Mouse (Mus musculus) stomach, embryonic 16.5 days (tissue): Measurements from ENCODE around the gene H1foo. TPM values are rescaled to one million over a fixed set of nuclear protein-coding genes. Genes with fewer than 3 reads are reported as not detected.

Source experiments
- ATAC-seq: fragments of 200-750 bp; cut with Nextera tagmentation; 2 replicates; pipeline ENCODE4 v1.8.0; 2017; ENCODE audit warnings: moderate number of reproducible peaks, moderate TSS enrichment; ENCODE audit not compliant: insufficient read depth, low FRiP score
- H3K27ac ChIP-seq: fragments of 300-500 bp; sonication (generic); 2 replicates; pipeline ENCODE4 v1.5.1; 2014; ENCODE audit warnings: low read length
- H3K27me3 ChIP-seq: fragments of 300-500 bp; sonication (generic); 2 replicates; pipeline ENCODE4 v1.6.1; 2014; ENCODE audit warnings: low read length, control low read depth, mixed read lengths; ENCODE audit not compliant: control insufficient read depth, insufficient read depth
- H3K36me3 ChIP-seq: fragments of 300-500 bp; sonication (generic); 2 replicates; pipeline ENCODE4 v1.6.1; 2014; ENCODE audit warnings: low read length; ENCODE audit not compliant: control insufficient read depth, insufficient read depth
- H3K4me1 ChIP-seq: fragments of 300-500 bp; sonication (generic); 2 replicates; pipeline ENCODE4 v1.6.1; 2014; ENCODE audit warnings: low read length, control low read depth, mixed read lengths; ENCODE audit not compliant: control insufficient read depth, insufficient read depth
- H3K4me2 ChIP-seq: fragments of 300-500 bp; sonication (generic); 2 replicates; pipeline ENCODE4 v1.6.1; 2014; ENCODE audit warnings: low read depth, low read length, mixed read lengths
- H3K4me3 ChIP-seq: fragments of 300-500 bp; sonication (generic); replicated peaks from 2 replicates; pipeline ENCODE4 v1.5.1; 2014; ENCODE audit warnings: mild to moderate bottlenecking, low read length
- H3K9ac ChIP-seq: fragments of 300-500 bp; sonication (generic); 2 replicates; pipeline ENCODE4 v1.6.1; 2014; ENCODE audit warnings: low read length
- H3K9me3 ChIP-seq: fragments of 300-500 bp; sonication (generic); replicated peaks from 2 replicates; pipeline ENCODE4 v1.6.1; 2016; ENCODE audit warnings: low read length, control low read depth; ENCODE audit not compliant: control insufficient read depth
- WGBS: fragments of 180-500 bp; shearing (Covaris S2); extraction: QIAGEN DNeasy Blood & Tissue Kit; methylation state at CpG from one replicate; pipeline ENCODE4 v1.1.7; 2014; 5-methylcytosine and 5-hydroxymethylcytosine counted together
- polyA plus RNA-seq: library from polyadenylated mRNA; unstranded; fragments of >200 nt; fragmentation: Nextera tagmentation; extraction: Ambion mirVana; gene quantifications from 2 replicates; pipeline ENCODE4 v1.2.1, GENCODE M21; 2015

The H1foo gene
- polyA plus RNA-seq, 1 experiment from 2014 or later = not detected

DNA sequence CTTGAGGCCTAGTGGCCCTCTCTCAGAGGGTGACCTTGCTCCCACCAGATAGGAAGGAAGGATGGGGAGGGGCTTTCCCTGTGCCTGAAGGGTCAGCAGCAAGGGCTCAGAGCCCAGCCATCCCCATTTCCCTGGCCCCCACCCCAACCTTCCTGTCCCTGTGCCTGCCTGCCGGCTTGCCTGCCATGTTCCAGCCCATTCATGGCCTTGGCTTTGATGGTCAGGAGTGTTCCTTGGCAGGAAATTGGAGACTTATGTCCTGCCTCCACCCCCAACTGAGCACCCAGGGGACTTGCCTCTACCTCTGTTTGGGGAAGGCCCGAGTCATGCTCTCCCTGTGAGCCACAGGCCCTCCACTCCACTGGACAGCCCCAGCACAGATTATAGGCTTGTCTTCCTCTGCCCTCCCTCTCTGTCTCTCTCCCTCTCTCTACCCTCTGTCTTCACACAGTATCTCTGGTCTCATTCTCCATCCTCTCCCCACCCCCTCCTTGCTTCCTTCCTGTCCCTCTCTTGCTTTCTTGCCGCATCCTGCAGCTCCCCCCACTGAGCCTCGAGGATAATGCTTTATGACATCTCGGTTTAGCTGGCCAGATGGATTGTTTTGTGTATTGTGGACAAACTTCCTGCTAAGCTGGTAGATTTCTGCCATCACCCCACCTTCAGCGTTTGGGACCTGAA, 51.6 kb downstream of the H1foo start:
- Histone ChIP-seq H3K4me2 (peak overlapping the region; percentile 84; the same call in 1 of the 2 replicates), H3K9me3 (no peaks in the 10 kb centered on the region), H3K36me3 (no peaks in the 10 kb centered on the region), H3K27ac (peak overlapping the region; percentile 88), H3K4me1 (peaks cover 46% of the 10 kb centered on the region), H3K9ac (0 out of 2 replicates have a peak overlapping the region, but pooled peaks have one; percentile 5), H3K4me3 (no peak overlapping the region), H3K27me3 (peaks cover 8% of the 10 kb centered on the region)
- ATAC-seq = 0 out of 2 replicates have a peak, but pooled peaks have one; percentile 1
- WGBS = 37% methylated on average over 6 of the region's 6 CpGs

DNA sequence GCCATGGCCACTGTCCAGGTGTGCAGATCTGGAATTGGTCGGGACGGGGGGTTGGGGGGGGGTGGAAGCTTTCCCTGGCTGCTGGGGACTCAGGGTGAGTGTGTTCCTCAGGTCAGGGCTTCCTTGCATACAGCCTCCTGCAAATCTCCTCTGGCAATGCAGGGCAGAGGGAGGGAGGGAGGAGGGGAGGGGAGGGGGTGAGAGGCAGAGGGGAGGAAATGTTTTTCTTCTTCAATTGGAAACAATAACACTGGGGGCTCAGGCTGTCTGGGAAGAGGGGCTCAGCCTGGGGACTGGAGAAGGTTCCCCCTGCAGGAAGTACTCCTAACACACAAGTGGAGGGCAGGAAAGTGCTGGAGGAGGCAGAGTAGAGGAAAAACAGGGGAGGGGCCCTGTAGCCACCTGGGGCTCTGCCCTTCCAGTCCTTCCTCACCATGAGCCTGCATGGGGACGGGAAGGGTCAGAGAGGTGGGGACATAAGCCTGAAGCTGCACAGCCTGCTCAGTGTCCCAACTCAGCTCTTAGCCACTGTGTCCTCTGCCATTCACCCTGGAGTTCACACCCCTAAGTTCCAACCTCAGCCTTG, 53.1 kb downstream of the H1foo start:
- 21% methylated on average over 3 of the region's 3 CpGs for WGBS

DNA sequence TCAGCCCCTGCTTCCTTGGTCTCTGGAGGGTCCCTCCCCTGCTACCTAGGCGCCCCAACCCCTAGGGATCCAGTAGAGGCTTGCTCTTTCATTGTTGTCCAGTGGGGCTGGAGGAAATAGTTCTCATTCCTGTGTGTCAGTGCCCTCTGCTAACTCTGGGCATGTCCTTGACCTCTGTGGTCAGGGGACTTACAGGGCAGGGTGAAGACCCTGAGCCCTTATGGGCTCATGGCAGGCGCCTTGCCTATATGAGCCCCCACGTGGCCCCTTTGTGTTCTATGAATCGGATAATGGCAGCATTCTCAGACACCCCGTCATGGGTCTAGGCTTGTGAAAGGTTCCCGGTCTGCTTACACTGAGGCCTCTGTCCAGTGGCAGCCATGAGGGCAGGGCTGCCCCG, 54.0 kb downstream of the H1foo start:
- H3K27me3 ChIP-seq = no peaks in the 10 kb centered on the region; the same call in 1 of the 2 replicates
- H3K36me3 ChIP-seq = no peaks in the 10 kb centered on the region
- peaks cover 33% of the 10 kb centered on the region for H3K4me1 ChIP-seq
- 79% methylated on average over 7 of the region's 7 CpGs for WGBS
- H3K4me2 ChIP-seq = no peak overlapping the region
- H3K9me3 ChIP-seq = no peaks in the 10 kb centered on the region
- H3K4me3 ChIP-seq = no peak overlapping the region
- H3K9ac ChIP-seq = no peak overlapping the region
- ATAC-seq = no peak
- peak overlapping the region; percentile 2; the same call in 1 of the 2 replicates for H3K27ac ChIP-seq

More for the DNA sequence above, 53.1 kb downstream of the H1foo start:
- H3K4me1 ChIP-seq = peaks cover 41% of the 10 kb centered on the region
- H3K4me3 ChIP-seq = no peak overlapping the region
- no peaks in the 10 kb centered on the region for H3K9me3 ChIP-seq
- peak overlapping the region; percentile 88 for H3K27ac ChIP-seq
- no peaks in the 10 kb centered on the region for H3K36me3 ChIP-seq
- ATAC-seq = no peak
- H3K9ac ChIP-seq = no peak overlapping the region
- H3K27me3 ChIP-seq = peaks cover 8% of the 10 kb centered on the region
- H3K4me2 ChIP-seq = no peak overlapping the region

DNA sequence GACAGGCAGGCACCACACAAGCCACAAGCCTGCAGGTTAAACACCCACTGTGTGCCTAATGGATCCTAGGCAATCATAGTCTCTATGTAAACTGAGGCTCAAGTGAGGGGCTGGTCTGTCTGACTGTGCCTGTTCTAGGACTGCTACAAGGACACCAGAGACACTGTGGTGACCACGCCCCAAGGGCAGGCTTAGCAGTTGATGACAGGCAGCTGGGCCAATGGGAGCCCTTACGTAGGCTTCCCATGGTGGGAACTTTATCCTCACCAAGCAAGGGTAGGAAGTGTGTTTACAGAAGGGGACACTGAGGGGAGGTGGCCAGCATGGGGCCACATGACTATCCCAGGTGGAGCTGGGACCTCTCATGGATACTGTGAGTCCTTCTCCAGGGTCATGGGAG, 54.5 kb downstream of the H1foo start:
- Histone ChIP-seq H3K27ac (no peak overlapping the region), H3K36me3 (no peaks in the 10 kb centered on the region), H3K4me3 (no peak overlapping the region), H3K4me2 (no peak overlapping the region), H3K9ac (no peak overlapping the region), H3K9me3 (no peaks in the 10 kb centered on the region), H3K4me1 (peaks cover 33% of the 10 kb centered on the region), H3K27me3 (no peaks in the 10 kb centered on the region; the same call in 1 of the 2 replicates)
- ATAC-seq = no peak
- WGBS = 81% methylated on average over 2 of the region's 2 CpGs

Other genes starting within 250 kb of the H1foo start
- gene Tmem40, start 182.5 kb upstream of the H1foo start, polyA plus RNA-seq = 34.2 and 42.3 TPM in 2 replicates
- gene Cand2, start 170.4 kb upstream of the H1foo start, polyA plus RNA-seq = 19.6 and 22.6 TPM in 2 replicates
- gene Rpl32, start 136.2 kb upstream of the H1foo start, polyA plus RNA-seq = 1,851 and 2,115 TPM in 2 replicates
- gene Efcab12, start 106.5 kb upstream of the H1foo start, polyA plus RNA-seq = 0.60 and 0.65 TPM in 2 replicates
- gene Mbd4, start 91.6 kb upstream of the H1foo start, polyA plus RNA-seq = 14.9 and 15.0 TPM in 2 replicates
- 21.0 and 21.1 TPM in 2 replicates for gene Ift122, start 91.5 kb upstream of the H1foo start, polyA plus RNA-seq
- 0.09 TPM in 2 replicates for gene Rho, start 13.2 kb upstream of the H1foo start, polyA plus RNA-seq
- 27.7 and 28.5 TPM in 2 replicates for gene Plxnd1, start 50.1 kb downstream of the H1foo start, polyA plus RNA-seq
- 12.3 and 17.7 TPM in 2 replicates for gene Tmcc1, start 248.5 kb downstream of the H1foo start, polyA plus RNA-seq